Mouse (Mus musculus): ENCODE measurements around the gene Ak5. TPM values are rescaled to one million over a fixed set of nuclear protein-coding genes. Genes with fewer than 3 reads are reported as not detected.

The Ak5 gene
- total and polyA plus RNA-seq, 3 experiments, result 0.13 to 0.79 (median 0.23) TPM

DNA sequence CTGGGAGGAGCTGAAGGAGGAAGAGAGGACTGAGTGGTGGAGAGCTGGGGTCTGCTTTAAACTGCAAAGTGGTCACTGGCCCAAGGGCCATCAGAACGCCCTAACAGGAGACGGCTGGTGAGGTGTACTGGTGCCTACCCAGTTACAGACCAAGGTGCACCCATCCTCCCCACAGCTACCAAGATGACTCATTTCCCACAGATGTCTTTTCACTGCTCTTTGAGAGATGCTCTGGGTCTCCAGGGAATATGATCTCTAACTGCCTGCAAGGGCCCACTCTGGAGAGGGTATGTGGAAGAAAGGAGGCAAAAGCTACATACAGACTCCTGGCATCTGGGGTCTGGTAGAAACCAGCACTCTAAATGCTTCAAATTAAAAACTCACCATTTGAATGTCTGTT is 633 bp upstream of the Ak5 start:
- TF ChIP-seq KAT2A (IDR thresholded peaks at IDR 0.05; ENCODE audit: insufficient replicate concordance, low read length) (0 out of 2 replicates have a peak, but pooled peaks have one; percentile 23), CHD1 (IDR thresholded peaks at IDR 0.05; ENCODE audit: low read depth, low read length) (no peak), NELFE (IDR thresholded peaks at IDR 0.05; ENCODE audit: low read depth, low read length) (no peak), POLR2AphosphoS2 (IDR thresholded peaks at IDR 0.05; ENCODE audit: low read depth, low read length) (no peak), MAZ (IDR thresholded peaks at IDR 0.05; ENCODE audit: low read depth, low read length) (no peak), CHD2 (IDR thresholded peaks at IDR 0.05; ENCODE audit: low read length) (peak; percentile 58; the same call in 1 of the 2 replicates), ETS1 (conservative IDR thresholded peaks at IDR 0.05; ENCODE audit: low read depth, low read length) (no peak; the same call in none of the 2 replicates), ZKSCAN1 (IDR thresholded peaks at IDR 0.05; ENCODE audit: borderline replicate concordance, low read depth, low read length) (no peak), RCOR1 (conservative IDR thresholded peaks at IDR 0.05; ENCODE audit: low read depth, low read length) (0 out of 2 replicates have a peak, but pooled peaks have one; percentile 42), SMC3 (IDR thresholded peaks at IDR 0.05; ENCODE audit: low read depth, low read length) (no peak), BHLHE40 (IDR thresholded peaks at IDR 0.05; ENCODE audit: low read depth, low read length) (no peak), POLR2A (IDR thresholded peaks at IDR 0.05; ENCODE audit: low read depth, low read length) (no peak), TCF12 (IDR thresholded peaks at IDR 0.05; ENCODE audit: low read depth, low read length) (peak; percentile 50; the same call in 1 of the 2 replicates), JUND (conservative IDR thresholded peaks at IDR 0.05; ENCODE audit: low read depth, low read length) (peak; percentile 93), USF1 (IDR thresholded peaks at IDR 0.05; ENCODE audit: low read depth, low read length) (no peak), JUN (IDR thresholded peaks at IDR 0.05; ENCODE audit: insufficient read depth, low read depth, low read length) (peak; percentile 88), MAFK (IDR thresholded peaks at IDR 0.05; ENCODE audit: insufficient replicate concordance, low read length) (no peak), HCFC1 (IDR thresholded peaks at IDR 0.05; ENCODE audit: low read depth, low read length) (no peak), IRF4 (IDR thresholded peaks at IDR 0.05; ENCODE audit: low read depth, low read length) (peak; percentile 91), EP300 (IDR thresholded peaks at IDR 0.05; ENCODE audit: low read length) (peak; percentile 92), UBTF (IDR thresholded peaks at IDR 0.05; ENCODE audit: low read depth, low read length) (no peak)
- dilution Hi-C loops (cut with MboI; ENCODE audit: extremely low pct_ligation_motif_present, extremely low pct_unique_long_range_greater_than_20kb, low sequenced_read_pairs) (no loop called here), in situ Hi-C loops (cut with MboI; ENCODE audit: low pct_ligation_motif_present, low pct_unique_long_range_greater_than_20kb, low sequenced_read_pairs) (no loop called here)
- no peak overlapping the region for H3K4me3 ChIP-seq (replicated peaks in 1 of 3; ENCODE audit: low read depth in 2 of 3, low read length in 2 of 3, poor library complexity in 1 of 3)
- no peaks in the 10 kb centered on the region for H3K36me3 ChIP-seq (replicated peaks in 1 of 2; ENCODE audit: control insufficient read depth in 1 of 2, insufficient read depth in 1 of 2, low read length in 1 of 2)
- peaks cover 12% of the 10 kb centered on the region for H3K9me3 ChIP-seq (replicated peaks; ENCODE audit: low read length)
- H3K4me1 ChIP-seq (ENCODE audit: control insufficient read depth in 1 of 2, insufficient read depth in 2 of 2), result peaks cover 0 to 16% of the 10 kb centered on the region in 2 experiments; a peak in 2 of 4 replicates
- no peak overlapping the region for H3K27ac ChIP-seq (ENCODE audit: insufficient read depth, low read depth)
- no peak overlapping the region for H3K4me2 ChIP-seq (ENCODE audit: insufficient read depth, low read depth, poor library complexity, severe bottlenecking)
- H3K9ac ChIP-seq (ENCODE audit: insufficient read depth, low read depth), result no peak overlapping the region
- no peaks in the 10 kb centered on the region for H3K27me3 ChIP-seq (replicated peaks)
- no peaks in the 10 kb centered on the region for H3K79me2 ChIP-seq (replicated peaks; ENCODE audit: control insufficient read depth, extremely low read depth, insufficient read depth, poor library complexity, severe bottlenecking)
- DNase-seq (ENCODE audit: extremely low read depth), result peak; percentile 92

All from CH12.LX (cell line).